ENCODE assay signal across 9 mouse cellular contexts in genomic region chr11:68946806-68947440, GRCm38 (mm10). TPM values are rescaled to one million over a fixed set of nuclear protein-coding genes. Genes with fewer than 3 reads are reported as not detected.
A peak's percentile ranks its signal among the peaks of the same experiment; 100 is the strongest.
DNase-seq lines count a peak whose midpoint lies in the region; ATAC-seq and TF ChIP-seq lines count a peak whose summit lies in the region.
"Had no signal": no experiment of that assay in that cellular context is flagged by ENCODE, and none has a peak within 500 bp of the region (broad histone marks: within the 10 kb centered on the region; RNA-seq: fewer than 3 reads in every experiment).

No protein-coding gene starts in this region.

- intact Hi-C loops in heart, postnatal 36 days (cut with DNase I), result no loop called here

- WGBS in heart, embryonic 15.5 days, result 21% methylated on average over 14 of the region's 16 CpGs
- 6% methylated on average over 14 of the region's 16 CpGs for WGBS in hindbrain, embryonic 13.5 days

- H3K9ac ChIP-seq in heart, embryonic 15.5 days, result 0 out of 2 replicates have a peak overlapping the region, but pooled peaks have one; percentile 12
- H3K9ac ChIP-seq in hindbrain, embryonic 13.5 days, result peak overlapping the region; percentile 75

- H3K9me3 ChIP-seq in heart, embryonic 15.5 days (replicated peaks), result no peaks in the 10 kb centered on the region
- H3K9me3 ChIP-seq in hindbrain, embryonic 13.5 days, result no peaks in the 10 kb centered on the region

- no peak for DNase-seq in heart, adult 8-10 months (ENCODE audit: low spot score)
- DNase-seq in cerebellum, adult 9-11 months, result peak; percentile 62
- no peak for DNase-seq in urinary bladder, postnatal 36 days (ENCODE audit: low spot score in 2 of 2)
- DNase-seq in heart, postnatal 36 days, result no peak

- H3ac ChIP-seq in myocyte (ENCODE audit: control insufficient read depth, insufficient read length), result no peak overlapping the region

- no peak for ATAC-seq in heart, embryonic 15.5 days (replicated peaks; ENCODE audit: insufficient number of reproducible peaks, insufficient read depth, low FRiP score, low read depth)
- ATAC-seq in hindbrain, embryonic 13.5 days (ENCODE audit: low FRiP score), result peak; percentile 72
- no peak for ATAC-seq in monocyte, adult 5-6 weeks (replicated peaks; ENCODE audit: insufficient number of reproducible peaks, low FRiP score, low TSS enrichment, poor library complexity, severe bottlenecking)

- peak overlapping the region; percentile 20; the same call in 1 of the 2 replicates for H3K4me3 ChIP-seq in heart, embryonic 15.5 days
- peak overlapping the region; percentile 46 for H3K4me3 ChIP-seq in hindbrain, embryonic 13.5 days
- peak overlapping the region; percentile 6 for H3K4me3 ChIP-seq in myocyte

- peaks cover 7% of the 10 kb centered on the region for H3K4me1 ChIP-seq in heart, embryonic 15.5 days (replicated peaks)
- peaks cover 10% of the 10 kb centered on the region for H3K4me1 ChIP-seq in hindbrain, embryonic 13.5 days (replicated peaks)

- H3K4me2 ChIP-seq in heart, embryonic 15.5 days, result peak overlapping the region; percentile 51
- peak overlapping the region; percentile 54 for H3K4me2 ChIP-seq in hindbrain, embryonic 13.5 days
- peak overlapping the region; percentile 93 for H3K4me2 ChIP-seq in myocyte (ENCODE audit: low read depth)

- TF ChIP-seq POLR2A in myocyte (IDR thresholded peaks at IDR 0.05; ENCODE audit: insufficient read length, low read depth), result no peak

- no peak overlapping the region for H3K27ac ChIP-seq in heart, embryonic 15.5 days
- H3K27ac ChIP-seq in hindbrain, embryonic 13.5 days, result peak overlapping the region; percentile 89

- no peaks in the 10 kb centered on the region for H3K36me3 ChIP-seq in heart, embryonic 15.5 days
- peaks cover 9% of the 10 kb centered on the region; the same call in 1 of the 2 replicates for H3K36me3 ChIP-seq in hindbrain, embryonic 13.5 days
- no peaks in the 10 kb centered on the region for H3K36me3 ChIP-seq in myocyte (ENCODE audit: control insufficient read depth, insufficient read depth)

- peaks cover 6% of the 10 kb centered on the region; the same call in 1 of the 2 replicates for H3K27me3 ChIP-seq in heart, embryonic 15.5 days
- peaks cover 31% of the 10 kb centered on the region for H3K27me3 ChIP-seq in hindbrain, embryonic 13.5 days
- H3K27me3 ChIP-seq in myocyte (ENCODE audit: control insufficient read depth, insufficient read depth, insufficient read length), result no peaks in the 10 kb centered on the region

- no peaks in the 10 kb centered on the region for H3K79me2 ChIP-seq in myocyte (ENCODE audit: control insufficient read depth, insufficient read depth)

TF ChIP-seq in myocyte, 11 proteins besides CTCF, POLR2A, EP300 and RAD21:
- TF ChIP-seq TCF3 (IDR thresholded peaks at IDR 0.05; ENCODE audit: insufficient read length, low read depth) (no peak), REST (IDR thresholded peaks at IDR 0.05; ENCODE audit: insufficient read depth, insufficient read length) (no peak), MAX (IDR thresholded peaks at IDR 0.05; ENCODE audit: low read depth) (no peak), MYOD1 (IDR thresholded peaks at IDR 0.05; ENCODE audit: control insufficient read depth in 1 of 3, insufficient read length in 2 of 3, low read depth in 2 of 3) (no peak), POLR2AphosphoS2 (IDR thresholded peaks at IDR 0.05; ENCODE audit: insufficient read length, low read depth) (no peak), USF1 (IDR thresholded peaks at IDR 0.05; ENCODE audit: low read depth) (no peak), E2F4 (IDR thresholded peaks at IDR 0.05; ENCODE audit: insufficient read depth) (no peak), MYOG (IDR thresholded peaks at IDR 0.05; ENCODE audit: control insufficient read depth in 1 of 3, insufficient read depth in 1 of 3, insufficient read length in 2 of 3, low read depth in 2 of 3) (no peak), CEBPB (IDR thresholded peaks at IDR 0.05; ENCODE audit: insufficient read depth, poor library complexity, severe bottlenecking) (no peak), SRF (IDR thresholded peaks at IDR 0.05; ENCODE audit: control insufficient read depth, insufficient read length, low read depth) (no peak)

RNA-seq across cellular contexts. Expression of gene Arhgef15, which starts 10.4 kb away (rescaled TPM):
- 10.8 and 12.7 TPM in 2 replicates for polyA plus RNA-seq in heart, embryonic 15.5 days (2015; fragmentation: Nextera tagmentation; extraction: Ambion mirVana)
- 10 to 100 TPM; 26.6 to 30.9 (median 30.1) TPM for total RNA-seq in heart, adult 8-10 months (2022)
- polyA plus RNA-seq in hindbrain, embryonic 13.5 days (2015; fragmentation: Nextera tagmentation; extraction: Ambion mirVana), result 14.3 and 16.2 TPM in 2 replicates
- 0.49 TPM for polyA plus RNA-seq in myocyte (2012; fragmentation: generic; extraction: Trizol)
- 10 to 100 TPM; 25.6 to 32.5 TPM for total RNA-seq in heart, postnatal 36 days (2021)
- not detected in 3 replicates for total RNA-seq in monocyte, adult 5-6 weeks (2017)

RNA-seq across cellular contexts. Expression of gene Odf4, which starts 20.0 kb away (rescaled TPM):
- not detected in 2 replicates for polyA plus RNA-seq in heart, embryonic 15.5 days (2015; fragmentation: Nextera tagmentation; extraction: Ambion mirVana)
- total RNA-seq in heart, adult 8-10 months (2022), result under 1 TPM in 1 of 4 experiments, not detected in 3; 0.44 TPM
- polyA plus RNA-seq in hindbrain, embryonic 13.5 days (2015; fragmentation: Nextera tagmentation; extraction: Ambion mirVana), result 0.60 and 0.84 TPM in 2 replicates
- not detected for polyA plus RNA-seq in myocyte (2012; fragmentation: generic; extraction: Trizol)
- not detected for total RNA-seq in heart, postnatal 36 days (2021)
- total RNA-seq in monocyte, adult 5-6 weeks (2017), result not detected in 3 replicates
- total RNA-seq: ES-E14 had no signal

RNA-seq across cellular contexts. Expression of gene Slc25a35, which starts 21.0 kb away (rescaled TPM):
- 2.0 and 2.2 TPM in 2 replicates for polyA plus RNA-seq in heart, embryonic 15.5 days (2015; fragmentation: Nextera tagmentation; extraction: Ambion mirVana)
- total RNA-seq in heart, adult 8-10 months (2022), result 1 to 10 TPM; 3.4 to 8.3 (median 6.3) TPM
- 1.5 TPM in 2 replicates for polyA plus RNA-seq in hindbrain, embryonic 13.5 days (2015; fragmentation: Nextera tagmentation; extraction: Ambion mirVana)
- polyA plus RNA-seq in myocyte (2012; fragmentation: generic; extraction: Trizol), result 2.3 TPM
- total RNA-seq in heart, postnatal 36 days (2021), result 1 to 10 TPM; 5.0 to 5.8 TPM
- 0.38 to 1.7 TPM in 2 of 3 replicates, not detected in the other for total RNA-seq in monocyte, adult 5-6 weeks (2017)

RNA-seq across cellular contexts. Expression of gene Rangrf, which starts 28.1 kb away (rescaled TPM):
- polyA plus RNA-seq in heart, embryonic 15.5 days (2015; fragmentation: Nextera tagmentation; extraction: Ambion mirVana), result 67.4 and 78.4 TPM in 2 replicates
- 10 to 100 TPM; 81.3 to 98.3 (median 89.4) TPM for total RNA-seq in heart, adult 8-10 months (2022)
- 24.7 and 26.7 TPM in 2 replicates for polyA plus RNA-seq in hindbrain, embryonic 13.5 days (2015; fragmentation: Nextera tagmentation; extraction: Ambion mirVana)
- 56.4 TPM for polyA plus RNA-seq in myocyte (2012; fragmentation: generic; extraction: Trizol)
- total RNA-seq in heart, postnatal 36 days (2021), result 10 to 100 TPM; 78.9 to 97.0 TPM
- 1.9 to 10.1 TPM (median 2.6 TPM) in 3 replicates for total RNA-seq in monocyte, adult 5-6 weeks (2017)

RNA-seq across cellular contexts. Expression of gene Rpl26, which starts 45.5 kb away (rescaled TPM):
- 507 and 557 TPM in 2 replicates for polyA plus RNA-seq in heart, embryonic 15.5 days (2015; fragmentation: Nextera tagmentation; extraction: Ambion mirVana)
- total RNA-seq in heart, adult 8-10 months (2022), result 100 to 1,000 TPM; 676 to 808 (median 721) TPM
- polyA plus RNA-seq in hindbrain, embryonic 13.5 days (2015; fragmentation: Nextera tagmentation; extraction: Ambion mirVana), result 684 and 691 TPM in 2 replicates
- polyA plus RNA-seq in myocyte (2012; fragmentation: generic; extraction: Trizol), result 695 TPM
- 100 to 1,000 TPM; 655 to 678 TPM for total RNA-seq in heart, postnatal 36 days (2021)
- total RNA-seq in monocyte, adult 5-6 weeks (2017), result 2,881 to 4,104 TPM (median 3,946 TPM) in 3 replicates

Comparison
In these comparisons a context has a peak if more than half of its experiments do, and no peak if none do; other contexts are left out.
1. RNA of gene Arhgef15, which starts 10.4 kb away (total RNA-seq): 25.6 to 32.5 TPM in heart, postnatal 36 days and 26.6 to 30.9 TPM in heart, adult 8-10 months; not detected in monocyte, adult 5-6 weeks; every median in the first group is over 10 times any median in the second.
2. Peak in every context shown above with its lines, with median percentiles within 50 percentile points of each other: H3K4me2 ChIP-seq and H3K4me3 ChIP-seq.